Mouse (Mus musculus): ENCODE data around the gene Rassf4.

- TF ChIP-seq CTCF (conservative IDR thresholded peaks at IDR 0.05; ENCODE audit: low read length) (no peak), NANOG (IDR thresholded peaks at IDR 0.05; ENCODE audit: borderline replicate concordance, low read length) (no peak)
These were observed 8.6 kb upstream of the Rassf4 start for GRCm38 (mm10) chr6:116682317-116682716.
